Mouse (Mus musculus) adrenal gland, adult (tissue): ENCODE results near the gene Tsen15.

Experiments used
- DNase-seq, 2 experiments: peaks; one replicate each; pipeline ENCODE4 v3.0.0; 2022 to 2023; ENCODE audit warnings: low spot score in 1 of 2; ENCODE audit not compliant: inconsistent age in 2 of 2

Tsen15 gene

GRCm38 (mm10) chr1:152386188-152386835 is at the start of gene Tsen15:
Tsen15 (minus strand) TSS chr1:152386688.
- peak; percentile 88 to 96 for DNase-seq

- DNase-seq: no peak
These were observed 47.7 kb upstream of the Tsen15 start for GRCm38 (mm10) chr1:152434166-152434565.

GRCm38 (mm10) chr1:152429805-152430204 is 43.3 kb upstream of the Tsen15 start:
- DNase-seq: no peak

- no peak for DNase-seq
These were observed 41.6 kb upstream of the Tsen15 start for GRCm38 (mm10) chr1:152427912-152428581.

GRCm38 (mm10) chr1:152423052-152423451 is 36.6 kb upstream of the Tsen15 start:
- DNase-seq: no peak

- no peak for DNase-seq
These were observed 35.8 kb upstream of the Tsen15 start for GRCm38 (mm10) chr1:152422295-152422694.

- no peak for DNase-seq
These were observed 31.1 kb upstream of the Tsen15 start for GRCm38 (mm10) chr1:152417602-152418001.

GRCm38 (mm10) chr1:152416306-152416904 is 29.9 kb upstream of the Tsen15 start:
- no peak for DNase-seq

GRCm38 (mm10) chr1:152414451-152414850 is 28.0 kb upstream of the Tsen15 start:
- no peak for DNase-seq

GRCm38 (mm10) chr1:152413961-152414360 is 27.5 kb upstream of the Tsen15 start:
- DNase-seq: no peak

- no peak for DNase-seq
These were observed 26.6 kb upstream of the Tsen15 start for GRCm38 (mm10) chr1:152413116-152413515.

GRCm38 (mm10) chr1:152410657-152411056 is 24.2 kb upstream of the Tsen15 start:
- DNase-seq: peak in 1 of 2 experiments; percentile 51

- DNase-seq: no peak
These were observed 22.9 kb upstream of the Tsen15 start for GRCm38 (mm10) chr1:152409356-152409755.

GRCm38 (mm10) chr1:152407021-152407946 is 20.8 kb upstream of the Tsen15 start:
- DNase-seq: no peak

GRCm38 (mm10) chr1:152400556-152401540 is 14.4 kb upstream of the Tsen15 start:
- DNase-seq: peak in 1 of 2 experiments; percentile 36

GRCm38 (mm10) chr1:152399790-152400555 is 13.5 kb upstream of the Tsen15 start, which contains the start of gene Colgalt2:
Colgalt2 (plus strand) TSS chr1:152399830.
- peak; percentile 47 to 82 for DNase-seq

- no peak for DNase-seq
These were observed 12.2 kb upstream of the Tsen15 start for GRCm38 (mm10) chr1:152398708-152399107.

- DNase-seq: peak in 1 of 2 experiments; percentile 51
These were observed 8.5 kb upstream of the Tsen15 start for GRCm38 (mm10) chr1:152394956-152395515.

GRCm38 (mm10) chr1:152394137-152394536 is 7.6 kb upstream of the Tsen15 start:
- no peak for DNase-seq
